Mouse (Mus musculus) left cerebral cortex, adult 2 months (tissue): ENCODE measurements at regions not wholly inside any gene's neighbourhood (a gene's known extent, or its start where the extent isn't known, plus 50 kb on each side); places are given as distances from the start of the nearest gene placed in this dataset.

Experiments used
- DNase-seq, 2 experiments: peaks; one replicate each; pipeline ENCODE4 v3.0.0; 2021 to 2022; ENCODE audit warnings: low spot score in 2 of 2, mixed read lengths in 1 of 2; ENCODE audit errors: extremely low spot score in 1 of 2
- H3K27ac ChIP-seq: fragments of 200-600 bp; 2 replicates; pipeline ENCODE4 v1.8.1; 2022
- H3K4me3 ChIP-seq: fragments of 200-600 bp; 2 replicates; pipeline ENCODE4 v1.8.1; 2022
- CTCF ChIP-seq: fragments of 200-600 bp; IDR thresholded peaks from 2 replicates; pipeline ENCODE4 v1.8.1; 2022; ENCODE audit warnings: antibody characterized with exemption, mild to moderate bottlenecking, moderate library complexity
- intact Hi-C: fragments of 180-260 bp; cut with DNase I; formaldehyde crosslinking; loops from one replicate; pipeline ENCODE4 v1.15.1; 2025

GRCm38 (mm10) chr2:19049877-19050731 lies 52.0 kb downstream of the 4930426L09Rik start:
- intact Hi-C loops: no loop called here
- no peak for DNase-seq
- H3K4me3 ChIP-seq: no peak overlapping the region
- TF ChIP-seq CTCF: no peak
- H3K27ac ChIP-seq: no peak overlapping the region

- no peak for DNase-seq
- TF ChIP-seq CTCF: no peak
- Histone ChIP-seq H3K27ac (no peak overlapping the region), H3K4me3 (no peak overlapping the region)
- intact Hi-C loops: no loop called here
Measured at GRCm38 (mm10) chr2:19055500-19055899, 57.4 kb downstream of the 4930426L09Rik start.

GRCm38 (mm10) chr2:19057859-19058258 lies 59.7 kb downstream of the 4930426L09Rik start:
- TF ChIP-seq CTCF: no peak
- no peak overlapping the region for H3K4me3 ChIP-seq
- DNase-seq: no peak
- H3K27ac ChIP-seq: no peak overlapping the region
- intact Hi-C loops: no loop called here

GRCm38 (mm10) chr2:19058765-19059164 lies 60.6 kb downstream of the 4930426L09Rik start:
- TF ChIP-seq CTCF: no peak
- intact Hi-C loops: no loop called here

GRCm38 (mm10) chr2:19059246-19059645 lies 61.1 kb downstream of the 4930426L09Rik start:
- DNase-seq: no peak
- intact Hi-C loops: no loop called here
- Histone ChIP-seq H3K27ac (no peak overlapping the region), H3K4me3 (no peak overlapping the region)
- TF ChIP-seq CTCF: no peak

More at GRCm38 (mm10) chr2:19058765-19059164, 60.6 kb downstream of the 4930426L09Rik start:
- DNase-seq: no peak
- no peak overlapping the region for H3K4me3 ChIP-seq
- H3K27ac ChIP-seq: no peak overlapping the region

GRCm38 (mm10) chr2:19060218-19060915 lies 62.2 kb downstream of the 4930426L09Rik start:
- intact Hi-C loops: no loop called here
- no peak overlapping the region for H3K4me3 ChIP-seq
- TF ChIP-seq CTCF: no peak
- no peak overlapping the region for H3K27ac ChIP-seq
- no peak for DNase-seq

- H3K4me3 ChIP-seq: no peak overlapping the region
- intact Hi-C loops: no loop called here
- H3K27ac ChIP-seq: no peak overlapping the region
- no peak for TF ChIP-seq CTCF
- DNase-seq: no peak
Measured at GRCm38 (mm10) chr2:19064560-19065362, 66.6 kb downstream of the 4930426L09Rik start.

GRCm38 (mm10) chr2:19065511-19065910 lies 67.4 kb downstream of the 4930426L09Rik start:
- H3K4me3 ChIP-seq: no peak overlapping the region
- intact Hi-C loops: no loop called here
- no peak for DNase-seq
- TF ChIP-seq CTCF: no peak
- H3K27ac ChIP-seq: no peak overlapping the region

- intact Hi-C loops: no loop called here
- no peak for TF ChIP-seq CTCF
- H3K27ac ChIP-seq: no peak overlapping the region
- no peak overlapping the region for H3K4me3 ChIP-seq
- DNase-seq: no peak
Measured at GRCm38 (mm10) chr2:19068161-19068560, 70.0 kb downstream of the 4930426L09Rik start.

GRCm38 (mm10) chr2:19083816-19084215 lies 85.7 kb downstream of the 4930426L09Rik start:
- intact Hi-C loops: no loop called here
- DNase-seq: no peak
- no peak for TF ChIP-seq CTCF

GRCm38 (mm10) chr2:19085105-19085504 lies 87.0 kb downstream of the 4930426L09Rik start:
- no peak overlapping the region for H3K4me3 ChIP-seq
- intact Hi-C loops: no loop called here
- no peak overlapping the region for H3K27ac ChIP-seq
- TF ChIP-seq CTCF: no peak
- no peak for DNase-seq

More at GRCm38 (mm10) chr2:19083816-19084215, 85.7 kb downstream of the 4930426L09Rik start:
- H3K4me3 ChIP-seq: no peak overlapping the region
- H3K27ac ChIP-seq: no peak overlapping the region

GRCm38 (mm10) chr2:19086167-19086566 lies 88.0 kb downstream of the 4930426L09Rik start:
- DNase-seq: no peak
- Histone ChIP-seq H3K27ac (no peak overlapping the region), H3K4me3 (no peak overlapping the region)
- intact Hi-C loops: no loop called here
- TF ChIP-seq CTCF: no peak
